Mouse (Mus musculus): Measurements from ENCODE around the gene Anapc2. TPM values are rescaled to one million over a fixed set of nuclear protein-coding genes. Genes with fewer than 3 reads are reported as not detected.

Gene Anapc2
- polyA plus RNA-seq, 1 experiment from 2014 or later, result 137 TPM

Other genes with a start within 250 kb of the Anapc2 start
- gene Nsmf, start 218.1 kb upstream of the Anapc2 start, polyA plus RNA-seq (2015; fragmentation: Nextera tagmentation; extraction: Ambion mirVana), result 173 and 174 TPM in 2 replicates
- not detected in 2 replicates for gene Entpd8, start 192.2 kb upstream of the Anapc2 start, polyA plus RNA-seq (2015; fragmentation: Nextera tagmentation; extraction: Ambion mirVana)
- not detected in 2 replicates for gene Noxa1, start 177.3 kb upstream of the Anapc2 start, polyA plus RNA-seq (2015; fragmentation: Nextera tagmentation; extraction: Ambion mirVana)
- 13.6 and 16.3 TPM in 2 replicates for gene Nrarp, start 91.7 kb upstream of the Anapc2 start, polyA plus RNA-seq (2015; fragmentation: Nextera tagmentation; extraction: Ambion mirVana)
- gene Tor4a, start 75.6 kb upstream of the Anapc2 start, polyA plus RNA-seq (2015; fragmentation: Nextera tagmentation; extraction: Ambion mirVana), result 2.1 and 2.3 TPM in 2 replicates
- 105 and 112 TPM in 2 replicates for gene Nelfb, start 61.0 kb upstream of the Anapc2 start, polyA plus RNA-seq (2015; fragmentation: Nextera tagmentation; extraction: Ambion mirVana)
- not detected in 2 replicates for gene Stpg3, start 57.8 kb upstream of the Anapc2 start, polyA plus RNA-seq (2015; fragmentation: Nextera tagmentation; extraction: Ambion mirVana)
- 0.39 and 1.0 TPM in 2 replicates for gene Fam166a, start 53.7 kb upstream of the Anapc2 start, polyA plus RNA-seq (2015; fragmentation: Nextera tagmentation; extraction: Ambion mirVana)
- 486 and 553 TPM in 2 replicates for gene Tubb4b, start 47.8 kb upstream of the Anapc2 start, polyA plus RNA-seq (2015; fragmentation: Nextera tagmentation; extraction: Ambion mirVana)
- not detected in 2 replicates for gene Slc34a3, start 38.1 kb upstream of the Anapc2 start, polyA plus RNA-seq (2015; fragmentation: Nextera tagmentation; extraction: Ambion mirVana)
- gene Rnf224, start 35.7 kb upstream of the Anapc2 start, polyA plus RNA-seq (2015; fragmentation: Nextera tagmentation; extraction: Ambion mirVana), result not detected in 2 replicates
- 166 and 207 TPM in 2 replicates for gene Rnf208, start 30.2 kb upstream of the Anapc2 start, polyA plus RNA-seq (2015; fragmentation: Nextera tagmentation; extraction: Ambion mirVana)
- gene Cysrt1, start 30.0 kb upstream of the Anapc2 start, polyA plus RNA-seq (2015; fragmentation: Nextera tagmentation; extraction: Ambion mirVana), result 0.24 TPM in 1 of 2 replicates, not detected in the other
- gene AL732309.1, start 25.6 kb upstream of the Anapc2 start, polyA plus RNA-seq (2015; fragmentation: Nextera tagmentation; extraction: Ambion mirVana), result 4.2 and 5.1 TPM in 2 replicates
- 15.8 and 16.6 TPM in 2 replicates for gene Tmem203, start 17.0 kb upstream of the Anapc2 start, polyA plus RNA-seq (2015; fragmentation: Nextera tagmentation; extraction: Ambion mirVana)
- 20.3 TPM in 2 replicates for gene Tprn, start 9.9 kb upstream of the Anapc2 start, polyA plus RNA-seq (2015; fragmentation: Nextera tagmentation; extraction: Ambion mirVana)
- 181 and 183 TPM in 2 replicates for gene Ssna1, start within 50 bp of the Anapc2 start, polyA plus RNA-seq (2015; fragmentation: Nextera tagmentation; extraction: Ambion mirVana)
- not detected in 2 replicates for gene Tmem210, start 15.7 kb downstream of the Anapc2 start, polyA plus RNA-seq (2015; fragmentation: Nextera tagmentation; extraction: Ambion mirVana)
- 0.12 and 0.13 TPM in 2 replicates for gene Lrrc26, start 17.4 kb downstream of the Anapc2 start, polyA plus RNA-seq (2015; fragmentation: Nextera tagmentation; extraction: Ambion mirVana)
- 56.9 and 65.8 TPM in 2 replicates for gene Grin1, start 46.7 kb downstream of the Anapc2 start, polyA plus RNA-seq (2015; fragmentation: Nextera tagmentation; extraction: Ambion mirVana)
- 41.6 and 48.3 TPM in 2 replicates for gene Man1b1, start 59.9 kb downstream of the Anapc2 start, polyA plus RNA-seq (2015; fragmentation: Nextera tagmentation; extraction: Ambion mirVana)
- 26.4 and 27.8 TPM in 2 replicates for gene Dpp7, start 83.9 kb downstream of the Anapc2 start, polyA plus RNA-seq (2015; fragmentation: Nextera tagmentation; extraction: Ambion mirVana)
- 8.8 and 10.9 TPM in 2 replicates for gene Uap1l1, start 93.2 kb downstream of the Anapc2 start, polyA plus RNA-seq (2015; fragmentation: Nextera tagmentation; extraction: Ambion mirVana)
- 15.7 and 17.2 TPM in 2 replicates for gene Sapcd2, start 99.8 kb downstream of the Anapc2 start, polyA plus RNA-seq (2015; fragmentation: Nextera tagmentation; extraction: Ambion mirVana)
- 6.7 and 7.4 TPM in 2 replicates for gene Entpd2, start 123.4 kb downstream of the Anapc2 start, polyA plus RNA-seq (2015; fragmentation: Nextera tagmentation; extraction: Ambion mirVana)
- gene Npdc1, start 126.9 kb downstream of the Anapc2 start, polyA plus RNA-seq (2015; fragmentation: Nextera tagmentation; extraction: Ambion mirVana), result 481 and 505 TPM in 2 replicates
- gene Fut7, start 150.8 kb downstream of the Anapc2 start, polyA plus RNA-seq (2015; fragmentation: Nextera tagmentation; extraction: Ambion mirVana), result 0.19 and 0.23 TPM in 2 replicates
- 13.5 and 15.5 TPM in 2 replicates for gene Abca2, start 156.2 kb downstream of the Anapc2 start, polyA plus RNA-seq (2015; fragmentation: Nextera tagmentation; extraction: Ambion mirVana)
- 3.4 and 4.1 TPM in 2 replicates for gene Clic3, start 184.4 kb downstream of the Anapc2 start, polyA plus RNA-seq (2015; fragmentation: Nextera tagmentation; extraction: Ambion mirVana)
- 117 and 134 TPM in 2 replicates for gene Paxx, start 188.6 kb downstream of the Anapc2 start, polyA plus RNA-seq (2015; fragmentation: Nextera tagmentation; extraction: Ambion mirVana)
- gene Ptgds, start 197.6 kb downstream of the Anapc2 start, polyA plus RNA-seq (2015; fragmentation: Nextera tagmentation; extraction: Ambion mirVana), result 904 and 1,173 TPM in 2 replicates
- not detected in 2 replicates for gene Lcn12, start 221.4 kb downstream of the Anapc2 start, polyA plus RNA-seq (2015; fragmentation: Nextera tagmentation; extraction: Ambion mirVana)
- 136 and 153 TPM in 2 replicates for gene Fbxw5, start 228.3 kb downstream of the Anapc2 start, polyA plus RNA-seq (2015; fragmentation: Nextera tagmentation; extraction: Ambion mirVana)
- 6.1 and 6.6 TPM in 2 replicates for gene C8g, start 229.2 kb downstream of the Anapc2 start, polyA plus RNA-seq (2015; fragmentation: Nextera tagmentation; extraction: Ambion mirVana)

Data from hindbrain, embryonic 16.5 days (tissue).